Mouse (Mus musculus): Measurements from ENCODE around the gene F11.

F11 gene

GRCm38 (mm10) chr8:45261920-45262319, at the start of gene F11:
Gene F11 (minus strand): TSS chr8:45262031.
- no peak for DNase-seq (ENCODE audit: low read depth)

DNA sequence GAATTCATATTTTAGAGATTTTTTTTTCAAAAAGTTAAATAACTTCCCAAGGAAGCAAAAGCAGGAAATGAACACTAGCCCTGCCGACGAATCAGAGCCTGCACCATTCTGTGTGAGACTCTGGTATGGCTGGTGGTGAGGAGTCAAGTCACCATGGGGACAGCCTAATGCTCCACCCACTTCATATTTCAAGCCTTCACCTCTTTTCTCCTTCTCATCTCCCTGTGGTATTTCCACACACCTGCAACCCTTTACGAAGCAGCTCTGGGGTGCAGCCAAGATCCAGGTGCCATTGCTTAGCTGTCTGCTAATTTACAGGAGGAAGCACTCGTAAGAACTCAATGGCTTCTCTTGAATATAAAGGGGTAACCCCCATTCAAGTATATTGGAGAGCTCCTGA, 49.1 kb upstream of the F11 start:
- no peak for DNase-seq (ENCODE audit: low read depth)

DNA sequence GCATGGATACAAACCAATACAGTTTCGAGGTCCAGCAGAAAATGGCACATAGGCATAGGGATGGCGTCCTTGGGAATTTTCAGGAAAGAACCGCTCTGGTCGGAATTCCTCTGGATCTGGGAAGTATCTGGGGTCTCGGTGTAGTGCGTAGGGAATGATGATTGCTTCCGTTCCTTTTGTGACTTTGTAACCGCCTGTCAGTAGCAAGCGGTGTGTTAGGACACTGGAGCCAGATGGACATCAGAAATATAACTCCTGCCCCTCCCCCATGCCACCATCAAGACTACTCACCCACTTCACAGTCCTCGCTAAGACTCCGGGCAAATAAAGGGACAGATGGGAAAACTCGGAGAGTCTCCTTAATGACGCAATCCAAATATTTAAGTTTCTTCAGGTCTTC, 46.5 kb upstream of the F11 start, which contains the start of gene Gm45753:
TSS of gene Gm45753 (minus strand) at position 101 of the 400 bp plus-strand sequence.
- DNase-seq (ENCODE audit: low read depth), result no peak

DNA sequence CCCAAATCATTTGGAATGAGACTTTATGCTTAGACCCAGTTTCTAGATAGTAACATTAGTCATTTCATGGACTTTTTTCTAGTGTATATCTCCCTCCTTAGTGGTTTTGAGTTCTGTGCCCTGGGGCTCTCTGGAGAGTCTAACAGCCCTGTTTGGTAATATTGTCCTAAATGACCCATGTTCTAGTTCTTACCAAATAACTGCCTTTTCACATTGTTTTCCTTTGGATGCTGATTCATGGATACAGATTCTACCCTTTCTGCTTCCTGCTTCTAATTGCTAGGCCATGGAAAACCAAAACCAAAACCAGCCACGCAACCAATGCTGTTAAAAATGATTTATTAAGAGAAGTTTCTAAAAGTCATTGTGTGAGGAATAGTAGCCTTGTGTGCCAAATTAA, 43.6 kb upstream of the F11 start:
- no peak for DNase-seq (ENCODE audit: low read depth)

GRCm38 (mm10) chr8:45304354-45304753, 42.5 kb upstream of the F11 start:
- no peak for DNase-seq (ENCODE audit: low read depth)

DNA sequence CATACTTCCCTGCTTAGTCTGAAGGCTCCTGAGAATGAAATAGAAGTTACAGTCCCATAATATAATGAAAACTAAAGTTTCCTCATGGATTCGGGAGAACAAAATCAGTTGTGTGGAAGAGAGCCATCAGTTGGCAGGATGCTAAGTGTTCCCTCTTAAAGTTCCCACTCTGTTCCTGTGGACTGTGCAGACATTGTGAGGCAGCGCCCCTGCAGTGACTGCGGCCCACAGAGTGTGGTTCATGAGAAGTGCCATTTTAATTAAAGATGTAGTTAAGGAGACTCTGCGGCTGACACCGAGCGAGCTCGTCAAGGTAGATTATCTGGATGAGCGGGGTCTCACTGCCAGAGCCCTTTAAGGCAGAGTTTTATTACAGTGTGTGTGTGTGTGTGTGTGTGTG, 40.6 kb upstream of the F11 start:
- no peak for DNase-seq (ENCODE audit: low read depth)

DNA sequence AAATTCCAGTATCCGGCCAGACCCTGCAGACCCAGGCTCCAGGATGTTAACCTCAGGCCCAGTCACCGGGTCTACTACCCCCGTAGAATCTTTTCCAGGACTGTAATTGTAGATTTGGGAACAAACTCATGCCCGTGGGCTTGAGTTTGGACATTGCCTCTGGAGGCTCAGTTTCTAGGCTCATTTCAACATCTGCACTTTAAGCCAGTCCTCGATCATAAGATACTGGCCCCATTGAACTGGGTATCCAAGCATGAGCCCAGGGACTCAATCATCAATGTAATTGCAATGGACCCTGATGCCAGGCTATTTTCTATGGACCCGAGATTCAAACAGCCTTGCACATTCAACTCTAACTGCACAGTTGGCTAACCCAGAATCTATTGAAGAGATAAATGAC, 33.4 kb upstream of the F11 start:
- DNase-seq (ENCODE audit: low read depth), result no peak

GRCm38 (mm10) chr8:45294687-45295086, 32.9 kb upstream of the F11 start, which contains the start of gene Klkb1:
Gene Klkb1 (minus strand): TSS chr8:45294859.
- no peak for DNase-seq (ENCODE audit: low read depth)

- no peak for DNase-seq (ENCODE audit: low read depth)
These were observed 30.0 kb upstream of the F11 start for GRCm38 (mm10) chr8:45291790-45292189.

DNA sequence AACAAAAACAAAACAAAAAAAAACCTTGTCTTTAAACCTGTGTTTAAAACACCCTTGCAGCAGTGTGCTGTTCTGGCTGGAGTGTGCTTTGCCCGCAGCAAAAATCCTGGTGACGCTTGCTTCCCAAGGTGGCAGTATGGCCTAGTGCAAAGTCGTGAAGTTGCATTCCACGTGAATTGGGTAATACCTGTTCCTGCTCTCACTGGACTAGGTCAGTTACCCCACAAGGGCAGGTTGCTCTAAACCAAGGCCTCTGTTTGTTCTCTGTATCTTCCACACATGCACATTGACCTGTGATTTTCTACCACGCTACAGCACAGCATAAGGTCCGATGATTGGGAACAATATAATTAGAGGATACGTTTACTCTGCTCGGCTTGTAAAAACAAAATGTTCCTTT, 19.8 kb upstream of the F11 start:
- no peak for DNase-seq (ENCODE audit: low read depth)

DNA sequence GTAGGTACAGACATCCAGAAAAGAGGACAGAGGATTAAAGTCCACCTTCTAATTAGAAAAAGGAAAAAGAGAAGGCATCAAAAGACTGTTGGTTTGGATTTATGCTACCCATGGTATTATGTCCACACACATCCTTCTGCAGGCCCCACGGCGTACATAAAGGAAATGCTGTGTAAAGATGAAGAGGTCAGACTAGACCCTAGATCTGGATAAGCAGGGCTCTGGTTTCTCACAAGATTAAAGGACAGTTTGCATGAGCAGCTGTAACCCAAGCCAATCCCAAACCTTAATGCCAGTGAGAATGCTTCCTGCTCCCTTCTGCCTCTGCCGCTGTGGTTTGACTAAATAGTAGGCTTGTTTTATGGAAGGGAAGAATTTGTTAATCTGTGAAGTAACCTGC, 15.6 kb upstream of the F11 start:
- DNase-seq (ENCODE audit: low read depth), result no peak

DNA sequence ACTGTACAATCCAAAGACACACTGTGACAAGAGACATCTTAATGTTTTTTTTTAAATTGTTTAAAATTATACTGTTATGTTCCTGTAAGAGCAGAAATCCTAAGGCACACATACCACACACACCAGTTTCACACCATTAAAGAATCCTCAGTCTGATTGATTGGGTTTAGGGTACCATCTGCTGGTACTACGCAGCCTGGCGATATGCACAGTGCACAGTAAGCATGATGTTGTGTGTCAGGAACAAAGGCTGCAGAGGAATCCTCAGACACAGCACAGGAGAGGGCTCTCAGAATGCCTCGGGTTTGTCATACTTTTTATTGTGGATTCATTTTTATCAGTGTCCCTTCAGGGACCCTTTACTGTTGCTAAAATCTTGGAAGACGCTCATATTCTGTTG, 12.5 kb upstream of the F11 start:
- DNase-seq (ENCODE audit: low read depth), result no peak

DNA sequence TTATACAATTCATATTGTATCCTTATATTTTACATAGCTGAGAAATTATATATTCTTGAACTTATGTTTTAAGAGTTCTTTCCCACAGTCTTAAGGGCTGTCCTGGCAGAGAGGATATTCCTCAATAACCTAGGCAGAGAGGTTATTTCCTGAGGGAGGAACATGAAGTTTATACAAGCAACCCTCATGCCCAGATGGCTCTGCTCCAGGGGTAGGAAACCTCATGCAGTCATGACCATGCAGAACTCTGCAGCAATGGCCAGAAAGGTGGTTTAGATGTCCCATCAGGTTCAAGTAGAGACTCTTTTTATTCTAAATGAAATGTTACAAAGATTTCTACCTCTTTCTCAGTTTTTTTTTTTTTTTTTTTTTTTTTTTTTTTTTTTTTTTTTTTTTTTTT, 7.2 kb upstream of the F11 start:
- DNase-seq (ENCODE audit: low read depth), result no peak

DNA sequence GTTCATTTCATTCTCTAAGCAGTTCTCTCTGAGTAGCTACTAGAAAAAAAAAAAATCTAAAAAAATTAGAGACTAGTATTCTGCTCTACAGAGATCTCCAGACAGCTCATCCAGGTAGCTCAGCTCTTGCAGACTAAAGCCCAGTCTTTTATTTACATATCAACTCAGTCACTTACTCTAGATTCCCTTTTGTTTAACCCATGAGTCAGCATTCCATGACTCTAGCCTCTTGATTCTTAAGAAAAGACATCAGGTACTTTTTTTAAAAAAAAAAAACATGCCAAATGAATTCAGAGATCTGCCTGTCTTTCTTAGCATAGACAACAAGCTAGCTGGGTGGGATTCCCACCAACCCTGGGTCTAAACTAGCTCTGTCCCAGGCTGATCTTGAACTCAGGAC, 6.7 kb upstream of the F11 start:
- DNase-seq (ENCODE audit: low read depth), result no peak

- DNase-seq (ENCODE audit: low read depth), result no peak
These were observed 6.0 kb upstream of the F11 start for GRCm38 (mm10) chr8:45267611-45268391.

DNA sequence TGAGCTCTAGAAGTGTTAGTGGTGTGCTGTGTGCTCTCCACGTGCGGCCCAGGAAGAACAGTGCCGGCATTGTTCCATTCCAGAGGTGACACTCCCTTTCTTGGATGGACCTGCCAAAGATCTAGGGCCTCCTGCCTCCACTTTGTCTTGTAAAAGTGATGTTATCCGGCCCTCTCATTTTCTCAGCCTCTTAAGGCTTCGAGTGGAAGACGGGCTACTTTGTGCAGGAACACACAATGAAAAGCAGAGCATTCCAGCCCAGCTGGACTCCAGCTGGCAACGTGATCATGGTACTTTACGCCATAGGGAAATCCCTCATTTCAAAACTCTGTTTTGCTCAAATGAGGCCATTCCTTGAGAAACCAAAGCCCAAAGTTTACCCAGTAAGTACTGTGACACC, 5.2 kb upstream of the F11 start:
- DNase-seq (ENCODE audit: low read depth), result no peak

GRCm38 (mm10) chr8:45264918-45265317, 3.1 kb upstream of the F11 start:
- no peak for DNase-seq (ENCODE audit: low read depth)

DNA sequence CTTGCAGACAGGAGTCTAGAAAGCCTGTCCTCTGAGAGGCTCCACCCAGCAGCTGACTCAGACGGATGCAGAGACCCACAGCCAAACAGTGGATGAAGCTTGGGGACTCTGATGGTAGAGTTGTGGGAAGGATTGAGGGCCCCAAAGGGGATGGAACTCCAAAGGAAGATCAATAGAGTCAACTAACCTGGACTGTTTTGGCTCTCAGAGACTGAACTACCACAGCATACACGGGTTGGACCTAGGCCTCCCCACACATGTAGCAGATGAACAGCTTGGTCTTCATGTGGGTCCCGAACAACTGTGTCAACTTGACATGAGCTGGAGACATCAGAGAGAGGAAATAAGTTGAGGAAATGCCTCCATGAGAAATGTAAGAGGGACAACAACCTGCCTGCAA, 1.0 kb upstream of the F11 start:
- no peak for DNase-seq (ENCODE audit: low read depth)

GRCm38 (mm10) chr8:45258421-45258820, 3.4 kb downstream of the F11 start:
- no peak for DNase-seq (ENCODE audit: low read depth)

DNA sequence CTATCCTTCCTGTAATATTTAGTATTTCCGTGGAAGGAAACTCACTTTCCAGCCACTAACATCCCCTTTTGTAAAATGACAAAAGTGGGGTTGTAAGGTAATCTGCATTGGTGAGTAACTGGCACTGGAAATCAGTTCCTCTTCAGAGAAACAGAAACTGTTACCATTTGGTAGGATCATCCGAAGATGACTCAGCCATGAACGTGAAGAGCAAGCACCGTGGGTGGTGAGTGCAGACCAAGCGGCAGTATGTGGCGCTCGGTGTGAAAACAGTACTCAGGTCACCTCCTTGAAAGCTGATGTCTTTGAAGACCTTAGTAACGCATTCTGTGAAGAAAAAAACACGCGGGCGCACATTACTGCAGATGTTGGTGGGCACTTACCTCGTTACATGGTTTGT, 6.8 kb downstream of the F11 start:
- no peak for DNase-seq (ENCODE audit: low read depth)

DNA sequence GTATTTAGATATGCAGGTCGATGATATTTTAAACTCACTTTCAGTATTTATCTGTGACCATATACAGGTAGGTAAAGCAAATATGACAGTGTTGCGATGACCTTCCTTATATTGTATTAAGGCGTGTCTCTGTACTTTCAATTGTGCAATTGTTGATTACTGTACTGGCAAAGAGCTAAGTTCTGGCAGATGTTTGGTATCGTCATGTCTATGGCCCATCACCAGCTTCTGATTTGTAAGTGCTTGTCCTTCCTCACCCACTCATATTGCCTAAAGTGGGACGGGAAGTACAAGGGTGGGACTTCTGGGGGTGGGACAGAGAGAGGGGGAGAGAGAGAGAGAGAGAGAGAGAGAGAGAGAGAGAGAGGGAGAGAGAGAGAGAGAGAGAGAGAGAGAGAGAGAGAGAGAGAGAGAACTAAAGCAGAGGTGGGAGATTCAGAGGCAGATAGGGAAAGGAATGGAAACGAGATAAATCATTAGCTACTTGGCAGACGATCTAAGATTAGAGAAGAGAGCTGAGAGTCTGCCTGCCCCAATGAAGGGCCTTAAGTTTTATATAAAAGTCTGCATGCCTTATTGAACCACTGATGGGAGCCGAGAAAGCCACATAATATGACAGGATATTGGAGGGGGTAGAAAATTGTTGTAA, 7.5 kb downstream of the F11 start:
- DNase-seq (ENCODE audit: low read depth), result no peak

GRCm38 (mm10) chr8:45253586-45253985, 8.2 kb downstream of the F11 start:
- DNase-seq (ENCODE audit: low read depth), result no peak

DNA sequence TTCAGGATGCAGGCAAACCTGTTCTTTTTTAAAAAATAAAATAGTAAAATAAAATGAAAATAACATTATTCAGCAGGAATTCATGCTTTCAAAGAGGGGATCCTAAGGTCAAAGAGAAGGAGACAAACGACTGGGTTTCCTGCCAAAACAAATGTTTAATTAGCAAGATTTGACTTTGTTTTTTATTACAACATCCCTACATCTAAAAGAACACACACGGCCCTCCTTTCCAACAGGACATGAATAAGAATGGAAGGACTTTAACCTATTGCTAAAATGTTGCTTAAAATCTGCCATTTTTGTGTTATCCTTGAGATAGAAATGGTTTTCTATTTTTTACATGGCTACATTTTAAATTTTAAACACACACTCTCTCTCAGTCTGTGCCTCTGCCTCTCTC, 8.7 kb downstream of the F11 start:
- no peak for DNase-seq (ENCODE audit: low read depth)

DNA sequence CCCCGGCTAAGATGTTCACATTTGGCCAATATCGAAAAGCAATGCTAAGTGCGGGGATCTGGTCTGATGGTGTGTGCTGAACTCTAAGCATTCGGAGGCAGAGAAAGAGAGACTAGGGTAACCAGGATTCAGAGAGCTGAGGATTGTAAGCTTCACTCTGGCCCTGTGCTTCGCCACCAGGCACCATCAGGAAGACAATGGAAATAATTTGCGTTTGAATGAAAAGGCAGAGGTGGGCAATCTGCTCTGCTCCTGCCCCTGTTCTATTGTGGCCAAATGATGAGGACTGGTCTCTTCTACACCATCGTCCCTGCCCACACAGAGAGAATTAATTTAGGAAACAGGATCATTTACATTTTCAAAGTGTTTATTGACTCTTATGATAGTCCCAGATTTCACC, 15.5 kb downstream of the F11 start:
- no peak for DNase-seq (ENCODE audit: low read depth)

Data from induced T-regulatory cell, adult 2 months (primary cell).